Mouse (Mus musculus): ENCODE measurements at regions not wholly inside any gene's neighbourhood (a gene's known extent, or its start where the extent isn't known, plus 50 kb on each side); places are given as distances from the start of the nearest gene placed in this dataset.

- Histone ChIP-seq H3K4me3 (ENCODE audit: low read depth, low read length) (no peak overlapping the region), H3K36me3 (ENCODE audit: control insufficient read depth, insufficient read depth, low read length) (no peaks in the 10 kb centered on the region), H3K27ac (ENCODE audit: insufficient read depth, low read depth, low read length) (no peak overlapping the region), H3K27me3 (ENCODE audit: control insufficient read depth, insufficient read depth, low read length) (no peaks in the 10 kb centered on the region), H3K4me1 (ENCODE audit: control insufficient read depth, insufficient read depth, insufficient read length, low read length) (no peaks in the 10 kb centered on the region)
- TF ChIP-seq POLR2A (IDR thresholded peaks at IDR 0.05; ENCODE audit: low read depth, low read length): no peak
- TF ChIP-seq CTCF (IDR thresholded peaks at IDR 0.05; ENCODE audit: extremely low read depth, insufficient read length, insufficient replicate concordance, low read depth, low read length): no peak
- WGBS: 65% methylated on average over 5 of the region's 5 CpGs
These were observed 85.4 kb downstream of the Atp23 start for GRCm38 (mm10) chr10:126815730-126816129.

GRCm38 (mm10) chr10:126814968-126815367 lies 86.2 kb downstream of the Atp23 start:
- H3K36me3 ChIP-seq (ENCODE audit: control insufficient read depth, insufficient read depth, low read length): no peaks in the 10 kb centered on the region
- no peak overlapping the region for H3K4me3 ChIP-seq (ENCODE audit: low read depth, low read length)
- TF ChIP-seq POLR2A (IDR thresholded peaks at IDR 0.05; ENCODE audit: low read depth, low read length) (no peak), CTCF (IDR thresholded peaks at IDR 0.05; ENCODE audit: extremely low read depth, insufficient read length, insufficient replicate concordance, low read depth, low read length) (no peak)
- no peaks in the 10 kb centered on the region for H3K27me3 ChIP-seq (ENCODE audit: control insufficient read depth, insufficient read depth, low read length)
- H3K27ac ChIP-seq (ENCODE audit: insufficient read depth, low read depth, low read length): no peak overlapping the region
- 93% methylated on average over 18 of the region's 18 CpGs for whole genome bisulfite sequencing
- H3K4me1 ChIP-seq (ENCODE audit: control insufficient read depth, insufficient read depth, insufficient read length, low read length): no peaks in the 10 kb centered on the region

- peak; percentile 24; the same call in 1 of the 2 replicates for TF ChIP-seq CTCF (IDR thresholded peaks at IDR 0.05; ENCODE audit: extremely low read depth, insufficient read length, insufficient replicate concordance, low read depth, low read length)
- TF ChIP-seq POLR2A (IDR thresholded peaks at IDR 0.05; ENCODE audit: low read depth, low read length): no peak
- no peaks in the 10 kb centered on the region for H3K36me3 ChIP-seq (ENCODE audit: control insufficient read depth, insufficient read depth, low read length)
- 80% methylated on average over 6 of the region's 6 CpGs for WGBS
- no peak overlapping the region for H3K4me3 ChIP-seq (ENCODE audit: low read depth, low read length)
- no peaks in the 10 kb centered on the region for H3K4me1 ChIP-seq (ENCODE audit: control insufficient read depth, insufficient read depth, insufficient read length, low read length)
- H3K27me3 ChIP-seq (ENCODE audit: control insufficient read depth, insufficient read depth, low read length): no peaks in the 10 kb centered on the region
- no peak overlapping the region for H3K27ac ChIP-seq (ENCODE audit: insufficient read depth, low read depth, low read length)
These were observed 88.0 kb downstream of the Atp23 start for GRCm38 (mm10) chr10:126813051-126813593.

GRCm38 (mm10) chr10:126812243-126812755 lies 88.9 kb downstream of the Atp23 start:
- Histone ChIP-seq H3K27ac (ENCODE audit: insufficient read depth, low read depth, low read length) (no peak overlapping the region), H3K4me1 (ENCODE audit: control insufficient read depth, insufficient read depth, insufficient read length, low read length) (no peaks in the 10 kb centered on the region), H3K36me3 (ENCODE audit: control insufficient read depth, insufficient read depth, low read length) (no peaks in the 10 kb centered on the region), H3K4me3 (ENCODE audit: low read depth, low read length) (no peak overlapping the region), H3K27me3 (ENCODE audit: control insufficient read depth, insufficient read depth, low read length) (no peaks in the 10 kb centered on the region)
- 52% methylated on average over 7 of the region's 7 CpGs for WGBS
- TF ChIP-seq POLR2A (IDR thresholded peaks at IDR 0.05; ENCODE audit: low read depth, low read length) (no peak), CTCF (IDR thresholded peaks at IDR 0.05; ENCODE audit: extremely low read depth, insufficient read length, insufficient replicate concordance, low read depth, low read length) (no peak)

- H3K4me3 ChIP-seq (ENCODE audit: low read depth, low read length): no peak overlapping the region
- no peaks in the 10 kb centered on the region for H3K27me3 ChIP-seq (ENCODE audit: control insufficient read depth, insufficient read depth, low read length)
- WGBS: 58% methylated on average over 11 of the region's 11 CpGs
- no peak overlapping the region for H3K27ac ChIP-seq (ENCODE audit: insufficient read depth, low read depth, low read length)
- no peaks in the 10 kb centered on the region for H3K4me1 ChIP-seq (ENCODE audit: control insufficient read depth, insufficient read depth, insufficient read length, low read length)
- no peaks in the 10 kb centered on the region for H3K36me3 ChIP-seq (ENCODE audit: control insufficient read depth, insufficient read depth, low read length)
- no peak for TF ChIP-seq POLR2A (IDR thresholded peaks at IDR 0.05; ENCODE audit: low read depth, low read length)
- TF ChIP-seq CTCF (IDR thresholded peaks at IDR 0.05; ENCODE audit: extremely low read depth, insufficient read length, insufficient replicate concordance, low read depth, low read length): no peak
These were observed 90.6 kb downstream of the Atp23 start for GRCm38 (mm10) chr10:126810346-126811095.

- peak overlapping the region; percentile 25 for H3K4me3 ChIP-seq (ENCODE audit: low read depth, low read length)
- H3K27ac ChIP-seq (ENCODE audit: insufficient read depth, low read depth, low read length): no peak overlapping the region
- H3K27me3 ChIP-seq (ENCODE audit: control insufficient read depth, insufficient read depth, low read length): no peaks in the 10 kb centered on the region
- no peaks in the 10 kb centered on the region for H3K4me1 ChIP-seq (ENCODE audit: control insufficient read depth, insufficient read depth, insufficient read length, low read length)
- no peaks in the 10 kb centered on the region for H3K36me3 ChIP-seq (ENCODE audit: control insufficient read depth, insufficient read depth, low read length)
- WGBS: 38% methylated on average over 17 of the region's 17 CpGs
- TF ChIP-seq CTCF (IDR thresholded peaks at IDR 0.05; ENCODE audit: extremely low read depth, insufficient read length, insufficient replicate concordance, low read depth, low read length) (no peak), POLR2A (IDR thresholded peaks at IDR 0.05; ENCODE audit: low read depth, low read length) (no peak)
These were observed 91.6 kb downstream of the Atp23 start for GRCm38 (mm10) chr10:126809587-126809986.

- WGBS: 86% methylated on average over 4 of the region's 4 CpGs
- H3K27me3 ChIP-seq (ENCODE audit: control insufficient read depth, insufficient read depth, low read length): no peaks in the 10 kb centered on the region
- H3K36me3 ChIP-seq (ENCODE audit: control insufficient read depth, insufficient read depth, low read length): no peaks in the 10 kb centered on the region
- H3K4me3 ChIP-seq (ENCODE audit: low read depth, low read length): no peak overlapping the region
- no peak overlapping the region for H3K27ac ChIP-seq (ENCODE audit: insufficient read depth, low read depth, low read length)
- H3K4me1 ChIP-seq (ENCODE audit: control insufficient read depth, insufficient read depth, insufficient read length, low read length): no peaks in the 10 kb centered on the region
- TF ChIP-seq CTCF (IDR thresholded peaks at IDR 0.05; ENCODE audit: extremely low read depth, insufficient read length, insufficient replicate concordance, low read depth, low read length) (no peak), POLR2A (IDR thresholded peaks at IDR 0.05; ENCODE audit: low read depth, low read length) (no peak)
These were observed 94.3 kb downstream of the Atp23 start for GRCm38 (mm10) chr10:126806881-126807280.
